Mouse (Mus musculus): ENCODE data around the gene Ghsr. TPM values are rescaled to one million over a fixed set of nuclear protein-coding genes. Genes with fewer than 3 reads are reported as not detected.
"Not testable (repeated sequence)": the region's sequence is repeated elsewhere in the genome, so short reads cannot be mapped to it uniquely, and the experiment has no call there.

Gene Ghsr
- polyA plus RNA-seq, 1 experiment from 2014 or later = not detected

GRCm38 (mm10) chr3:27389923-27390322, 18.8 kb downstream of the Ghsr start:
- no peaks in the 10 kb centered on the region for H3K36me3 ChIP-seq (ENCODE audit: insufficient read depth, low read length)
- no peak overlapping the region for H3K4me2 ChIP-seq (replicated peaks; ENCODE audit: low read depth, low read length)
- no peaks in the 10 kb centered on the region for H3K4me1 ChIP-seq (ENCODE audit: insufficient read depth, low read depth, low read length)
- H3K9me3 ChIP-seq (ENCODE audit: low read length) = no peaks in the 10 kb centered on the region
- WGBS = 60% methylated on average over 1 of the region's 1 CpGs
- no peak overlapping the region for H3K4me3 ChIP-seq (ENCODE audit: low read depth, low read length)
- ATAC-seq (no peak), DNase-seq (ENCODE audit: low spot score) (no peak)
- H3K9ac ChIP-seq (replicated peaks; ENCODE audit: low read depth) = no peak overlapping the region
- TF ChIP-seq CTCF (IDR thresholded peaks at IDR 0.05) = no peak
- TF ChIP-seq EP300 (IDR thresholded peaks at IDR 0.05) = no peak
- no peaks in the 10 kb centered on the region for H3K27me3 ChIP-seq (replicated peaks; ENCODE audit: insufficient read depth, low read length)
- no peak overlapping the region for H3K27ac ChIP-seq (ENCODE audit: low read length)

- not testable (repeated sequence) for H3K27ac ChIP-seq (ENCODE audit: low read length); H3K36me3 ChIP-seq (ENCODE audit: insufficient read depth, low read length); H3K27me3 ChIP-seq (replicated peaks; ENCODE audit: insufficient read depth, low read length); ATAC-seq; H3K4me1 ChIP-seq (ENCODE audit: insufficient read depth, low read depth, low read length); H3K4me3 ChIP-seq (ENCODE audit: low read depth, low read length); DNase-seq (ENCODE audit: low spot score); H3K4me2 ChIP-seq (replicated peaks; ENCODE audit: low read depth, low read length); H3K9me3 ChIP-seq (ENCODE audit: low read length); H3K9ac ChIP-seq (replicated peaks; ENCODE audit: low read depth)
- 92% methylated on average over 3 of the region's 3 CpGs for WGBS
Observed at GRCm38 (mm10) chr3:27400996-27401395, 29.8 kb downstream of the Ghsr start.

- H3K9me3 ChIP-seq (ENCODE audit: low read length) = no peaks in the 10 kb centered on the region
- WGBS = 71% methylated on average over 3 of the region's 3 CpGs
- H3K4me1 ChIP-seq (ENCODE audit: insufficient read depth, low read depth, low read length) = no peaks in the 10 kb centered on the region
- DNase-seq (ENCODE audit: low spot score) (no peak), ATAC-seq (no peak)
- H3K9ac ChIP-seq (replicated peaks; ENCODE audit: low read depth) = no peak overlapping the region
- TF ChIP-seq CTCF (IDR thresholded peaks at IDR 0.05) (no peak), EP300 (IDR thresholded peaks at IDR 0.05) (no peak)
- H3K4me2 ChIP-seq (replicated peaks; ENCODE audit: low read depth, low read length) = no peak overlapping the region
- H3K4me3 ChIP-seq (ENCODE audit: low read depth, low read length) = no peak overlapping the region
- H3K36me3 ChIP-seq (ENCODE audit: insufficient read depth, low read length) = no peaks in the 10 kb centered on the region
- H3K27ac ChIP-seq (ENCODE audit: low read length) = no peak overlapping the region
- no peaks in the 10 kb centered on the region for H3K27me3 ChIP-seq (replicated peaks; ENCODE audit: insufficient read depth, low read length)
Observed at GRCm38 (mm10) chr3:27406440-27406839, 35.3 kb downstream of the Ghsr start.

GRCm38 (mm10) chr3:27408564-27408963, 37.4 kb downstream of the Ghsr start:
- no peak for DNase-seq (ENCODE audit: low spot score)
- H3K4me2 ChIP-seq (replicated peaks; ENCODE audit: low read depth, low read length) = no peak overlapping the region
- no peak for TF ChIP-seq EP300 (IDR thresholded peaks at IDR 0.05)
- no peak for ATAC-seq
- H3K4me1 ChIP-seq (ENCODE audit: insufficient read depth, low read depth, low read length) = no peaks in the 10 kb centered on the region
- 46% methylated on average over 2 of the region's 2 CpGs for WGBS
- no peaks in the 10 kb centered on the region for H3K27me3 ChIP-seq (replicated peaks; ENCODE audit: insufficient read depth, low read length)
- H3K9ac ChIP-seq (replicated peaks; ENCODE audit: low read depth) = no peak overlapping the region
- no peaks in the 10 kb centered on the region for H3K9me3 ChIP-seq (ENCODE audit: low read length)
- no peak overlapping the region for H3K4me3 ChIP-seq (ENCODE audit: low read depth, low read length)
- no peaks in the 10 kb centered on the region for H3K36me3 ChIP-seq (ENCODE audit: insufficient read depth, low read length)
- no peak overlapping the region for H3K27ac ChIP-seq (ENCODE audit: low read length)

GRCm38 (mm10) chr3:27411286-27411685, 40.1 kb downstream of the Ghsr start:
- DNase-seq (ENCODE audit: low spot score) (no peak), ATAC-seq (no peak)
- Histone ChIP-seq H3K9ac (replicated peaks; ENCODE audit: low read depth) (no peak overlapping the region), H3K9me3 (ENCODE audit: low read length) (no peaks in the 10 kb centered on the region), H3K36me3 (ENCODE audit: insufficient read depth, low read length) (peaks cover 3% of the 10 kb centered on the region; the same call in 1 of the 2 replicates), H3K27ac (ENCODE audit: low read length) (no peak overlapping the region), H3K27me3 (replicated peaks; ENCODE audit: insufficient read depth, low read length) (no peaks in the 10 kb centered on the region), H3K4me2 (replicated peaks; ENCODE audit: low read depth, low read length) (no peak overlapping the region), H3K4me1 (ENCODE audit: insufficient read depth, low read depth, low read length) (no peaks in the 10 kb centered on the region), H3K4me3 (ENCODE audit: low read depth, low read length) (no peak overlapping the region)
- WGBS = 92% methylated on average over 2 of the region's 2 CpGs
- no peak for TF ChIP-seq EP300 (IDR thresholded peaks at IDR 0.05)
- no peak for TF ChIP-seq CTCF (IDR thresholded peaks at IDR 0.05)

GRCm38 (mm10) chr3:27413566-27413965, 42.4 kb downstream of the Ghsr start:
- no peak overlapping the region for H3K27ac ChIP-seq (ENCODE audit: low read length)
- H3K9me3 ChIP-seq (ENCODE audit: low read length) = no peaks in the 10 kb centered on the region
- DNase-seq (ENCODE audit: low spot score) = no peak
- peaks cover 4% of the 10 kb centered on the region; the same call in 1 of the 2 replicates for H3K36me3 ChIP-seq (ENCODE audit: insufficient read depth, low read length)
- H3K4me2 ChIP-seq (replicated peaks; ENCODE audit: low read depth, low read length) = no peak overlapping the region
- no peak overlapping the region for H3K4me3 ChIP-seq (ENCODE audit: low read depth, low read length)
- TF ChIP-seq EP300 (IDR thresholded peaks at IDR 0.05) (no peak), CTCF (IDR thresholded peaks at IDR 0.05) (no peak)
- no peaks in the 10 kb centered on the region for H3K4me1 ChIP-seq (ENCODE audit: insufficient read depth, low read depth, low read length)
- H3K9ac ChIP-seq (replicated peaks; ENCODE audit: low read depth) = no peak overlapping the region
- 76% methylated on average over 3 of the region's 3 CpGs for WGBS
- no peak for ATAC-seq
- no peaks in the 10 kb centered on the region for H3K27me3 ChIP-seq (replicated peaks; ENCODE audit: insufficient read depth, low read length)

GRCm38 (mm10) chr3:27416786-27417185, 45.6 kb downstream of the Ghsr start:
- Histone ChIP-seq H3K36me3 (ENCODE audit: insufficient read depth, low read length) (peaks cover 8% of the 10 kb centered on the region; the same call in 1 of the 2 replicates), H3K27ac (ENCODE audit: low read length) (no peak overlapping the region), H3K4me3 (ENCODE audit: low read depth, low read length) (no peak overlapping the region), H3K9ac (replicated peaks; ENCODE audit: low read depth) (no peak overlapping the region), H3K9me3 (ENCODE audit: low read length) (no peaks in the 10 kb centered on the region), H3K4me2 (replicated peaks; ENCODE audit: low read depth, low read length) (no peak overlapping the region), H3K27me3 (replicated peaks; ENCODE audit: insufficient read depth, low read length) (no peaks in the 10 kb centered on the region), H3K4me1 (ENCODE audit: insufficient read depth, low read depth, low read length) (no peaks in the 10 kb centered on the region)
- TF ChIP-seq CTCF (IDR thresholded peaks at IDR 0.05) (no peak), EP300 (IDR thresholded peaks at IDR 0.05) (no peak)
- no peak for ATAC-seq
- WGBS = 73% methylated on average over 10 of the region's 10 CpGs
- no peak for DNase-seq (ENCODE audit: low spot score)
